Mouse (Mus musculus) layer of hippocampus, postnatal 36 days (tissue): Measurements from ENCODE around the gene Pla2g4d. TPM values are rescaled to one million over a fixed set of nuclear protein-coding genes. Genes with fewer than 3 reads are reported as not detected.

ENCODE experiments used
- DNase-seq, 2 experiments: peaks; one replicate each; pipeline ENCODE4 v3.0.0; 2022
- total RNA-seq, 2 experiments: library from RNA; stranded (reverse); gene quantifications; 2 replicates each; pipeline ENCODE4 v1.2.3; 2021

The Pla2g4d gene
- not detected for total RNA-seq

DNA sequence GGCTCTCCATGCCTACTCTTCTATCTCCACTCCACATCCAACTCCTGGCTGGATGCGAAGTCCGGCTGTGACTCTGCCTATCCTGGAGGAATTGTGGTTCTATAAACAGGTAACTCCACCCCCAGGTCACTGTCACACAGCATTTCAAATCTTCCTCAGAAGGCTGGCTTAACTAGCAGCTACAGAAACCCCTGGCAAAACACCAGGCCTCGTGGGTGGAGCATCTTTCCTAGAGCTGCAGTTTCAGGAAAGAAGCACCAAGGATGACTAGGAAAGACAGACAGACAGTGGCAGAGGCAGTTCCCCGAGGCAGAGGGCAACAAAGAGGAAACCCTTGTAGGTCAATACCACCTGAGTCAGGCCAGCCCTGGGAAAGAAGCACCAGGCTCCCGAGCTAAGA is at the start of gene Pla2g4d:
Pla2g4d (minus strand) TSS at position 203 of the 400 bp plus-strand sequence.
- no peak for DNase-seq

DNA sequence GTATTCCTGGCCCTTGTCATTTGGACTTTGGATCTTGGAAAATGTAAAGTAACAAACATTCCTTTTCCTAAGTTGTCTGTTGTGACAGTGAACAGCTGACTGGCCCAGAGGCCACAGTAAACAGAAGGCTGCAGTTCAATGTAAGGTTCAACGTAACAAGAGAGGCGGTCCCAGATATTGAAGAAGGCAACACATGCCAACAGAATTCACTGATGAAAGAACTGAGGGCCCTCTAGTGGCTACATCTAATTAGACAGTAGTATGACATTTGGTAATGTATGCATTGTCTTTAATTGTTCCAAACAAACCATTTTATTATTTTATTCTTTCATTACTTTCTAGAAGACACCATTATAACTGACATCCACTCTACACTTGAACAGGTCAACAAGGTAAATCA is 48.9 kb upstream of the Pla2g4d start:
- no peak for DNase-seq

DNA sequence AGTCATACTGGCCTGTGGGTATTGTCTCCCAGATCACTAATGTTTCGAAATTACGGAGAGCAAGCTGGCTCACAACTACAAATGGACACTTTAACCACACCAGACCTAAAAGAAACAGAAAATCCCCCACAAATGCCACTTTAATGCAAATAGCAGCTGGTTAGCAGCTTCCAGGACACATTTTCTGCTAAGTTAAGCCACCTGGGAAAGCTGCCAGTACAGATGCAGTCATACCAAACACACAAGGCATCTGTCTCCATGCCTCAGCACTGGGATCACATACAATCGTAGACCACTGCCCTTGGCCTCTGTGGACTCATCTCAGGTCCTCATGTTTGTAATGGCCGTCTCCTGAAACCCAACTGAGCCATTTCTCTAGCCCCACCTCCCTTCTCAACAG is 42.6 kb upstream of the Pla2g4d start:
- DNase-seq: no peak

DNA sequence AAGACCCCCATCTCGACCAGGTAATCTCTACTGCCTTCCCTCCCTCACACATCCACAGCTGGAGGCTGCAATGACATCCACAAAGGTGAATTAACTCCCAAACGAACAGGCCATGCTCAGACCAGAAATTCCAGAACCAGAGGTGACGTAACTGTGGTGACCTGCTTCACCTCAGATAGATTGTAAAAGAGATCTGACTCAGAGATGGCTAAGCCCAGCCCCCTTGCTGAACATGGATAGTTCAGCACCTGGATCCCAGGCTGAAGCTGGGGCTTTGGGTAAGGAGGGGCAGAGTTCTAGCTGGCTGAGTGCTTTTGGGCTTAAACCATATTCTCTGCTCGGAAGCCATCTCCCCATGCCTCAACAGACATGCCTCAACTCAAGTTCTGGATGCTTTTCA is 26.1 kb upstream of the Pla2g4d start:
- no peak for DNase-seq

DNA sequence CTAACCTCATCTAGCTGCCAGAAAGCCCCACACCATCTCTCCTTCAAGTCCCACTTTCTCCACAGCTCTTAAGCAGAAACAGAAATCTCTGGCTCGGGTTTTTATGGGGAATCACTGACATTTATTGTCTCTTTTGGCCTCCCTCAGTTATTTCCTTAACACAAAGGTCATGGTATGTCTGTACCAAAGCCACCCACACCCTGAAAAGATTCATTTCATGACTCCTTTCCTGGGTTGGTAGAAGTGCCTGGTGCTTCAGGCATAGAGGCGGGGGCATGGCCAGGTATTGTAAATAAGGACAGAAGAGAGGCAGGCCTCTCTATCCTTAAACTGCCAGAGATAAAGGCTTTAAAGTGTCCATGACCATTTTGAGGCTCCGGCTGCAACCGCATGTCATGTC is 25.5 kb upstream of the Pla2g4d start:
- DNase-seq: no peak

DNA sequence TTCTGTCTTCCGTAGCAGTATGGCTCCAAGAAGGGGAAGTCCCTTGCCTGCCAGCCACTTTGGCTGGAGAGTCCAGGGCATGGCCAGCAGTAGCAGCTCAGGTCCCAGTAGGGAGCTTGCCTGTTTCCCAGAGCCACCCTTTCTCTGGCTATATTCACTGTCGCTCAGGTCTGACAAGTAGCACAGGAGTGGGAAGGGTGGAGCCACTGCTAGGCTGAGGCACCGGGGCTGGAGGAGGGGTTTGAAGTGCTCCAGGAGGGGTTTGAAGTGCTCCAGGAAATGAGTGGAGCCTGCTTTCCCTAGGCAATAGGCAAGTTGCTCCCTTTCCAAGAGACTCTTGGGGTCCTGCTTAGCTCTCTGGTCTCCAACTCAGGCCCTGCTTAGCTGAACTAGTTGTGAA is 25.0 kb upstream of the Pla2g4d start, which contains the start of gene Pla2g4f:
Pla2g4f (minus strand) TSS at position 190 of the 400 bp plus-strand sequence.
- DNase-seq: no peak

DNA sequence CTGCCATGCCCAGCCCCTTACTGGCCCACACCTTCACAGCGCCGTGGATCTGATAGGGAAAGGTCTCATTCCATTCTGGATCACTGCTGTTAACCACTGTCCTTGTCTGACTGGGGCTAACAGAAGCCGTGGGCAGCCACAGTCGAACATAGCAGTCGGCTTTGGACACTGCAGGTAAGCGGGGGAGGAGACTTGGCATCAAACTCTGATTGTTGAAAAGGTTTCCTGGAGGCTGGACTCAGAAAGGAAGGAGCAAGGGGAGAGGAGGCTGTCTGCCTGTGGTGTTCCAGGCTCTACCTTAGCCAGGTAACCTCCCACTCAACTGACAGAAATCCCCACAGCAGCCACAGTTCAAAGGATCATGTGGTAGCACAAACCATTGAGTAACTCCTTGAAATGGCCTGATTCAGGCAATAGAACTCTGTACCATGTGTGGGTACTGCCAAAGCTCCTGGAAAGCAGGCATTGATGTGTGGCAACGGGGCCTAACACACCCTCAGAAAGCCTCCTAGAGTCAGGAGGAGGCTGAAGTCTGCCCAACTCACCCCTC is 23.4 kb upstream of the Pla2g4d start:
- no peak for DNase-seq

DNA sequence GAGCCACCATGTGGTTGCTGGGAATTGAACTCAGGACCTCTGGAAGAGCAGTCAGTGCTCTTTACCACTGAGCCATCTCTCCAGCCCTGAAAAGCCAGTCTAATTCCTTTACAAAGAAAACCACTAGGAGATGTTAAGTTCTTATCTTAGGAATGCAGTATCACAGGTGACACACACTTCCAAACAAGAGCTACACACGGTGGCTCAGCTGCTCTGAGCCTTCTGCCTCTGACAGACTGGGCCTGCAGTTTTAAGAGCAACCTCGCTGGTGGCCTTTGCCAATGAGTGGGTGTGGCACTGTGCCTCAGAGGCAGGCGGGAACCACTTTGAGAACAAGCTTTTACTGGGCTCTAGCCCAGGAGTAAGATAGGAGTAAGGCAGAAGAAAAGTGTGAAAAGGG is 15.1 kb upstream of the Pla2g4d start:
- no peak for DNase-seq

DNA sequence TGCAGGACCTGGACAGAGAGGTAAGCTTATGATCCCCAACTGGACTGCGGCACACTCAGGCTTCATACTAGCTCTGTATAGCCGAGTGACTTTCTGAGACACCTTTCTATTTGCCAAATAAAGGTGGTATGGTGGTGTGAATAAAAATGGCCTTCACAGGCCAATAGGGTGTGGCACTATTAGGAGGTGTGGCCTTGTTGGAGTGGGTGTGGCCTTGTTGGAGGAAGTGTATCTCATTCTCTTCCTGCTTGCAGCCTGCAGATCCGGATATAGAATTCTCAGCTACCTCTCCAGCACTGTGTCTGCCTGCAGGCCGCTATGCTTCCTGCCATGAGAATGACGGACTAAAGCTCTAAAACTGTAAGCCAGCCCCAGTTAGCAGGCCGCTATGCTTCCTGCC is 12.1 kb upstream of the Pla2g4d start:
- no peak for DNase-seq

DNA sequence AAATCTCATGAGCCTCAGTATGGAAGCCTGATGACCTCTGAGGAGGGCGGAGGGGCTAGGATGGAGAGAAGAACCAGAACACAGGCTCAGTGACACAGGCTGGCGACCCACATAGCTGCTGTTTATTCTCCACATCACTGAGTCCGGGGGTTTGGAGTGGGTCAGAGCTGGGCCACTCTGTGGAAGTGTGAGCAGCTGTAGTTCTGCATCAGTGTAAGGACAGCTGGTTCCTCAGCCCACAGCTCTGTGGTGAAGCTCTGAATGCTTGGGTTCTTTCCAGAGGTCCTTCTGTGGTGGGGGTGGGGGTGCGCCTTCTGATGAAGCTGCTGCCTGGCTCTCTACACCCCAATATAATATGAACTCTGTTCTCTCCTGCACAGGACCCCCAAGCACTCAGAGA is 10.9 kb upstream of the Pla2g4d start:
- no peak for DNase-seq

DNA sequence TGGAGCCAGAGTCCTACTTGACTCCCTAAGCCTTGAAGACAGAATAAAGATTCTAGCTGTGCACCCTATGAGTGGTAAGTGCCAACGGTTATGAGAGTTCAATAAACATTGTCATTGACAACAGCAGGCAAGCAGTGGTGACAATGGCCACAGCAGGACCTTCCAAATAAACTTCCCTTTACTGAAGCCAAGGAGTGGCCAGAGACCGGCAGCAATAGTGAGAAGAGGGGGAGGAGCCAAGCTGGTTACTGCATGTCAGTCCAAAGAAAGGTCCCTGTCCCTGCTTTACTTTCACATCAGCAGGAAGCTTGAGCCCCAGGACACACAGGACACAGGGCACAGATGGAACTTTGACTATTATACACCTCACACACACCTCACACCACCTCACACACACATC is 7.2 kb upstream of the Pla2g4d start:
- DNase-seq: no peak

DNA sequence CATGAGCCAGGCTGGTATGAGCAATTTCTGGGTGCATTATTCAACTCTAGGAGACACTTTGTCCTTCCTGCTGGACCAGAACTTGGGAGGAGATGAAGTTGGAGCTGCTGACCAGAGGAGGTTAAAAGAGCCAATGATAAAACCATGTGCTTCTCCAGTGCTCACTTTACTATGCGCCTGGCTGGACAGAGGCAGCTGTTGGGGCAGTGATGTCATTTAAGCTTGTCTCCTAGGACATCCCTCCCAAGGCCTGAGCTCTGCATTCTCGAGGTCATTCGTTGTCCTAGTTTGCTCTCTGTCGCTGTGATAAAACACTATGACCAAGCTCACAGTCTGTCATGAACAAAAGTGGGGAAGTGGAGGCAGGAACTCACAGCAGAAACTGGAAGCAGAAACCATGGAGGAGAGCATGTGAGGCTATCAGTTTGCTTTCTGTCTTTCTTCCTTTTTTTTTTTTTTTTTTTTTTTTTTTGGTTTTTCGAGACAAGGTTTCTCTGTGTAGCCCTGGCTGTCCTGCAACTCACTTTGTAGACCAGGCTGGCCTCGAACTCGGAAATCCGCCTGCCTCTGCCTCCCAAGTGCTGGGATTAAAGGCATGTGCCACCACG is 2.6 kb upstream of the Pla2g4d start:
- no peak for DNase-seq

DNA sequence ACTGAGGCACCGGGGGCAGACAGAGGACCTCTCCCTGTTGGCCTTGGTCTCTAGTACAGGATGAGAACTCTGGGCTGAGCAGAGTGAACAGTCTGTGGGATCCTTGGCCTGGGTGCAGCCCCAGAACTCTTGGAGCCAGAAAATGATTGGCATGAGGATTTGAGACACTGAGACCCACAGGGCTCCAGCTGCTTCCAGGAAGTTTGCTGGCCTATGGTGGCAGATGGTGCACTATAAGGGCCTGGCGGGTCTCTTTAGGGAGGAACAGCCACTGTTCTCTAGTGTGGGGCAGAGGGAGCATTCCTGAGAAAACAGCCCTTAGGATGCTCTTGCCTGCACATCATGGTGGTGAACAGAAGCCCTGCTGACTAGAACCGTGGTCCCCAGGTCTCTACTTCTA is 596 bp downstream of the Pla2g4d start:
- DNase-seq: no peak

DNA sequence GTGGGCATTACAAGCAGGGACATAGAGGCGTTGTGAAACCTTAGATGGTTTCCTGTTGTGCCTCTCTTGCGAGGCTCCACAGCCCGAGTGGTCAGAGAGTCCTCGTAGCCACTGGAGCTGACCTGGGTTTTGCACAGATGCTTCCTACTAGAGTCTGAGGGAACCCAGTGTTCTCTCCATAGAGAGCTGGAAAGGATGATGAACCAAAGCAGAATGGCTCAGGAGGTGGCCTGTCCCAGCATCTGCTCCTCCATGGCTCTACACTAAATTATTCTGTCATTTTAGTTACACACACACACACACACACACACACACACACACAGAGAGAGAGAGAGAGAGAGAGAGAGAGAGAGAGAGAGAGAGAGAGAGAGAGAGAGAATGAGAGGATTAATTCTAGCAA is 3.4 kb downstream of the Pla2g4d start:
- no peak for DNase-seq

DNA sequence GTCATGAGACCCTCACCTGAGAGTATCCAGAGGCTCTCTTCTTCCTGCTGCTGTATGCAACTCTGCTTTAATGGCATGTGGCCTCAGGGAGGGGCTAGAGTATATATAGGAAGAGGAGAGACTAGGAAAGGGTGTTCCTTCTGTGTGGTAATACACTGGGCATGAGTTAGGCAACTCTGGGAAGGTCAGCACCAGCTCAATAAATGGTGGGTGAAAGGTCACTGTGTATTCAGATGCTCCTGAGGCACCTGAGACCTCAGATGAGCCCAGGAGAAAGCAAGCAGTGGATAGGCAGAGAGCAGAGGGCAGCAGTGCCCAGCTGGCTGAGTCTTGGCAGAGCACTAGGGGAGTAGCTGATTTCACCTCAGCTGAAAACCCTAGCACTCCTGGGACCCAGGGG is 4.3 kb downstream of the Pla2g4d start:
- DNase-seq: no peak

DNA sequence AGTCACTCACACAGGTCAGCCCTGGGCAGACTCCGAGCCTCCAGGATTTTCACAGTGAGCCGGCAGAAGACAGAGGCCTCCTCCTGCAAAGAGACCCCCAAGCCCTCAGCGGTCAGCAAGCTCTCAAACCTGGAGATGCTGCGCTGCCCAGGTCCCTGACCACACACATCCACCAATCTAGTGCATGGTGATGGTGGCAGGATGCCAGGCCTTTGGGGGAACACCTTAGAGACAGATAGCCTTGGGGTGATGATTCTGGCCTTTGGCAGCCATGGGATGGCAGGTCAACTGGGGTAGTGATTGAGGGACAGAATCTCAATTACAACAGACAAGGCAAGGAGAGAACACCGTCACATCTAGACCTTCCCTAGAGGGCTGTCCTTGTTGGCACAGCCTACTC is 4.9 kb downstream of the Pla2g4d start:
- no peak for DNase-seq

DNA sequence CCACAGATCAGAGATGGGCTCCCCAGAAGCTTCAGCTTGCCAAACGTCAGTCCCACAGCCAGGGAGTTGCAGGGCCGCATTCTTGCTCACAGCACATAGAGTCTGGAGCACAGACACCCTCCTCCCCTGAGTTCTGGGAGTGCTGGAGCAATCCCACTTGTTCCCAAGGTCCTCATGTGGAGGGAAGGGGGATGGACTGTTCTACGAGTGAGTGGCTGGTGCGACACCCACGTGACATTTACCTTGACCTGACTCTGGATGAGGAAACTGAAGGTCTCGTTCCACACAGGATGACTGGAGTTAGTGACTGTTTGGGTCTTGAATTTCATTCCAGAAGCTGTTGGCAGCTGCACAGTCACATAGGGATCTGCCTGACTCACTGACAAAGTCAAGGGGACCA is 5.4 kb downstream of the Pla2g4d start:
- DNase-seq: no peak

DNA sequence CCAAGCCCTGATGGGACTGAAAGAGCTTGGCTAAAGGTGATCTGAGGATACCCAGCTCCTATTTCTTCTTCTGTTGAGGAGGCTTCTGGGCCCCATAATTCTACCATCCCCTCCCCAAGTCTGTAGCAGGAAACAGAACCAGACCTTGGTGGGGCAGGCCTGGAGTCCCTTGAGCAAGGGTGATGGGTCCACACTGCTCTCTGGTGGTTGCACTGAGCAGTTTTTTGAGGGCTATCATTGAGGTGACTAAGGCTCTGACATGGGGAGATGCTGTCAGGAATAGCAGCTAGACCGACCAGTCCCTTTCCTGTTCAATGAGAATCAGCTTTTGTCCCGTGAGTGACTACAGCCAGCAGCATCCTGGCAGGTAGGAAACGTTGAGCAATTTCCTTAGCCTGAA is 7.8 kb downstream of the Pla2g4d start:
- DNase-seq: no peak

DNA sequence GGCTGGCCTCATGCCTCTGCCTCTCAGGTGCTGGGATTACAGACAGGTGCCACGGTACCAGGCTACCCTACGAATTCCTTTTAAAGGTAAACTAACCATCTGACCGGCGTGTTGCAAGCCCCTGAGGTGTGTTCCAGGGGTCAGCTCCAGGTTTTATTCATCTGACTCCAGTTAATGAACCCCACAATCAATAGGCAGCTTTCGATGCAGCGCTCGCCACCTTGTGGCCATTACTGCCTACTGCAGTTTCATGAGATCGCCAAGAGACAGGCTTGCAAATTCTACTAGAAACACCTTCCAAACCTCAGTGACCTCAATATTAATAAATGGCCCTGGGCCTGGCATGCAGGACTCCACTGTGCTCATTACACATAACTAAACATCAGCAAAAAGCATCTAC is 9.0 kb downstream of the Pla2g4d start:
- peak; percentile 41 to 50 for DNase-seq

DNA sequence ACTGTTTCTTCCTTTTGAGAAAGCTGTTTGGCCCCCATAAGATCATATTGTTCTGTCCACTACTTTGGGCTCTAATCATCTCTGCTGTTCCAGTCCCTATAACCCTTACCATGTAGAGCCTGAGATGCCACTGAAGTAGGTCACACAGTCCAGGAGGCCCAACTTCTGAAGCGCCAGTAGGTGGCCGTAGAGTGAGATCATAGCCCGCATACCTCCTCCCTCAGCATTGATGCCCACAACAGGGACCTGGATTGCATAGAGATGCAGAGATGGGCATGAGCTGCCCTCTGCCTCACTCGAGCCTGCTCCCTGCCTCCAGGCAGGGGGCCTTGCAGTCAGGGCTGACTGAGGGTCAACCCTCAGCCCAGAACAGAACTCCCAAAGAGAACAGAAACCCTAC is 12.0 kb downstream of the Pla2g4d start:
- DNase-seq: no peak

DNA sequence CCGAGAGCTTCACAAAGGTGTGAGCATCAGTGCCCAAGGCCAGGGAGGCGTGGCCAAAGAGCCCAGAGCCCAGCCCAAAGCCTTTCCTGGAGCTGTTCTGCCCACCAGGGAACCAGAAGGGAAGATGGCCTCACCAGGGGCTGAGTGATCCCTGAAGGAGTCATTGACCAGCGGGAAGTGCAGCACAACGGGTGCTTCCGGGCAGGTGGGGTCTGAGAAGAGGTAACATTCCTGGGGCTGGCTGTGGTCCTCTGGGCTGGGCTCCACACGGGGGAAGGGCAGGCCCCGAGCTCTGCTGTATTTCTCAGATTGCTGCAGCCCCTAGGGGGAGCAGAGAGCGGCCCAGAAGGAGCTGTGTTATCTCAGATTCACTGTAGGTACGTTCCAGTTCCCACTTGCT is 20.4 kb downstream of the Pla2g4d start:
- no peak for DNase-seq

DNA sequence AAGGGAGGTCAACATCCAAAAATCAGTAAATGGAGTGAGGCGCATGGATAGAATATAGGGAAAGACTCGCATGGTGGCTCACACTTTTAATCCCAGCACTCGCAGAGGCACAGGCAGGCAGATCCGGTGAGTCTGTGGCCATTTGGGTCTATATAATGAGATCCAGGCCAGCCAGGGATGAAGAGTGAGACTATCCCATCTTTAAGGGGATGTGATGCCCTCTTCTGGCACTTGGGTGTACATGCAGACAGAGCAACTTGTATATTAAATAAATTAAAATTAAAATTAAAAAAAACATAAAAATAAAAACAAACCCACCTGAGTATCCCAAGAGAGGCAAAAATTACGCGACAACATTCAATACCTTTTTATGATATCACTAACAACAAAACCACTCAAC is 23.5 kb downstream of the Pla2g4d start:
- no peak for DNase-seq

DNA sequence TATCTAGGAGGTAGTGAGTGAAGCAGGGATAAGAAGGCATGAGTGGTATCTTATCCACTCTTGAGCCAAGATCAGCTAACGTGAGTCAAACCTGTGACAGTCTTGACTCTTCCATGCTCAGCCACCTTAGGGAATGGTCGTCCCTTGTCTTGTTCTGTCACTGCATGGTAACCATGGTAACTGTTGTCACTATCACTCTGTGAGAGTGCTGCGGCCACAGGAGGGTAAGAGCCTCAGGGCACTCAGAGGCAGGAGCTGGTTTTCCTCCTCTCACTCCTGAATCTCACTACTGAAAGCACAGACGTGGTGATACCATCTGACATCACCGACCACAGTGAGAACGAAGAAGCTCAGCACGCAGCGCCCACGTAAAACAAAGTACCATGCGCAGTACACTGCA is 24.1 kb downstream of the Pla2g4d start:
- DNase-seq: no peak

DNA sequence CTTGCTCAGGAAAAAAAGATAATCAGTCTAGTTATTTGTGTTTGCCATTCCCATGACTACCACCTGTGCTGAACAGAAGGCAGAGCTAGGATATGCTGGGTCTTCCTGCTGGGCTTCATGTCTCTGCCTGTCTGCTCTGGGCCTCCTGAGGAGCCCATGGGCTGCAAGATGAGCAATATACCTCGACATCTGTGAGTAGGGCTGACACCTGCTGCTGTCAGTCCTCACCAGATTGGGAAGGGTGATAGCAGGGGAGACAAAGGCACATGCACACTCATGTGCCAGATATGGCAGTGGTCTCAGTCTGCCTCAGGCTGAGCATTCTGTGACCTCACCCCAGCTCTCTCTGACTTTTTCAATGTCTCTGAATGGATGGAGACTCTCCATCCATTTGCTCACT is 26.1 kb downstream of the Pla2g4d start:
- DNase-seq: no peak

DNA sequence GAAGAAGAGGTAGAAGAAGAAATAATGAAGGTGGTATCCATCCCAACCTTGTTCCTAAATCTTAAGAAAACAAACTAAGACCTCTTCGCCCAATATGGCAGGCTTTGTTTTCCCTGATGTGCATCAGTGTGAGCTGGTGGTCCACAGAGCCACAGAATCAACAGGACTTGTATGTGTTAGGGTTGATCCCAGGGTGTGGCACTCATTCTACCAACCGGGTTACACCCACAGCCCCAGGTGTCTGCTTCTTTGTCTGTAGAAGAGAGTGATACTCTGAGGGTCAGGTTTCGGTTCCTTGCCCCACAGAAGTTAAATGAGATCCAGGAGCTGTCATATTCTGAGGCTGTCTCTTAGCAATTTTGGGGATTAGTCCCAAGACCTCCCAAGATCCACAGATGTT is 27.7 kb downstream of the Pla2g4d start:
- DNase-seq: no peak
